Mouse (Mus musculus) gastrocnemius, postnatal 14 days (tissue): ENCODE measurements around the gene Rnf150. TPM values are rescaled to one million over a fixed set of nuclear protein-coding genes. Genes with fewer than 3 reads are reported as not detected.
A peak's percentile ranks its signal among the peaks of the same experiment; 100 is the strongest.
"Not testable (repeated sequence)": the region's sequence is repeated elsewhere in the genome, so short reads cannot be mapped to it uniquely, and the experiment has no call there.

Source experiments
- DNase-seq: peaks from one replicate; pipeline ENCODE4 v3.0.0; 2021; ENCODE audit warnings: mixed read lengths
- intact Hi-C: fragments of 180-260 bp; cut with DNase I; formaldehyde crosslinking; loops from one replicate; pipeline ENCODE4 v1.15.1; 2025; ENCODE audit warnings: low total_unique reads
- total RNA-seq, 2 experiments: library from RNA; stranded (reverse); gene quantifications; 2 replicates each; pipeline ENCODE4 v1.2.3; 2021

Gene Rnf150
- total RNA-seq, 2 experiments from 2014 or later, result 12.1 to 13.1 TPM

DNA sequence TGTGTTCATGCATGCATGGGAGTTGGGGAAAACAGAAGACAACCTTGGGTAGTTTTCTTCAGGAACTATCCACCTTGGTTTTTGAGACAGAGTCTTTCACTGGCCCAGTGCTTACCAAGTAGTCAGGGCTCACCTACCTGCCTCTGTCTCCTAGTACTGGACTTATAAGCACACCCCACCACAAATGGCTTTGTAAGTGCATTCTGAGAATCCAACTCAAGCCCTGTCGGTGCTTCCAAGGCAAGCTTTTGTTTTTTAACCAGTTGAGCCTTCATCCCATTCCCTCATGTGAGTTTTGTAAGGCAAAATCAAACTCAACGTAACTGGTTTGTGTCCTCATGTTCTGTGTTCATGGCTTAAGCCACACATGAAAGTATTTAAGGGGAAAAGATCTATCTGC is 196.9 kb downstream of the Rnf150 start:
- no peak for DNase-seq
- intact Hi-C loops, result no loop called here

DNA sequence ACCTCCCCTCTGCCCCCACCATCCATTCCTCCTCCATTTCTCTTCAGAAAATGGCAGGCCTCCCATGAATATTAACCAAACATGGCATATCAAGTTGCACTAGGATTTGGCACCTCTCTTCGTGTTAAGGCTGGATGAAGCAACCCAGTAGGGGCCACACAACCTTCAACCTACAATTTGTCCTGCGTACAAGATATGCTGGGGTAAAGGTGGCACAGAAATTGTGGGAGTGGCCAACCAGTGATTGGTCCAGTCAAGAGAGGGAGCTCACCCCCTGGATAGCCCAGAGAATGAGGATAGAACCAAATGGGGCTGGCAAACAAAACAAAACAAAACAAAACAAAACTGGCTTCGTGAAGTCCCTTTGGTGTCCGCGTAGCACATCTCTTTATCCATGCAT is 198.1 kb downstream of the Rnf150 start:
- intact Hi-C loops, result no loop called here
- DNase-seq, result no peak

DNA sequence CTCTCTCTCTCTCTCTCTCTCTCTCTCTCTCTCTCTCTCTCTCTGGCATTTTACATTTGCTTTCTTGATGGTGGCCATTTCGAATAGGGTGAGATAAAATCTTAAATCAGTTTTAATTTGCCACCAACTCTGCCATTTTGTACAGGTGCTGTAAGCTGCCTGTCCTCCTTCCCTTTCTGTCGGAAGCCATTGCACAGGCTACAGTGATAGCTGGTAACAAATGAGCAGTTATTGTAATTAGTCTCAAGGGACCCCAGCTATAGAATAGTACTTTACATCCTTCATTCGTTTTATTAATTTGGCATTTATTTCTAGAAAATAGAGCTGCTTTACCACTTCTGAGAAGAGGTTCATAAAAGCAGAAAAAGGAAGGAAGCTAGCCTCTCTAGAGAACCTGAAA is 198.7 kb downstream of the Rnf150 start:
- no peak for DNase-seq
- intact Hi-C loops, result no loop called here

DNA sequence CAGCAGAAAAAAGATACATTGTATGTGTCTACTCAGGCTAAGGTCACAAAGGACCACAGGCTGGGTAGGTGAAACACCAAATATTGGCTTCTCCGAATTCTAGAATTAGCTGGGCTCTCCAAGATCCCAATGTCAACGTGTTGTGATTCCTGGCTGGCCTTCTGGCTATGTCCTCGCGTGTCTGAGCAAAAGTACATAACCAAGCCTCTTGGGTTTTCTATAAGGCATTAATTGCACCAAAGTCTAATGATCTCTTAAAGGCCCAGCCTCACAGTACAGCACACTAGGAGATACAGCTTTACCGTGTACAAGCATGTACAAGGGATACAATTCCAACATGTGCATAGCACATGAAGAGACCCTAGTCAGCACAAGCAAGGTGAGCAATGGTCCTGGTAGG is 199.1 kb downstream of the Rnf150 start:
- intact Hi-C loops, result no loop called here

DNA sequence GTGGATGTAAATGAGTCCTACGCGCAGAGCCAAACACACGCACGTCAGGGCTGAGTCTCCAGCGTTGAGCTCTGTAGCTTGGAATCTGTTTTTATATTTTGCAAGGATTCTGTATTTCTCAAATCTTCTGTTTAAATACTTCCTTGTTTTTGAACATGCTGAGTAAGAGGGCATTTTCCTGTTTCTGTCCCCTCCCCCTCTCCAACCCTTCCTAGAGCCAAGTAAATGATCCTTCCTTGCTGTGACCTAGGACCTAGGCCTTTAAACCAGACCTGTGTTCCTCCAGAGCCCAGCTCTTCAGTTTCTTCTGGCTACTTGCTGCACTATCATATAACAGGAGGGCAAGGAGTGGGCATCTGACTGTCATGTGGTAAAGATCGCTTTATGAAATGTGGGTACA is 200.9 kb downstream of the Rnf150 start:
- no peak for DNase-seq
- intact Hi-C loops, result no loop called here

More for the DNA sequence above, 199.1 kb downstream of the Rnf150 start:
- DNase-seq, result no peak

DNA sequence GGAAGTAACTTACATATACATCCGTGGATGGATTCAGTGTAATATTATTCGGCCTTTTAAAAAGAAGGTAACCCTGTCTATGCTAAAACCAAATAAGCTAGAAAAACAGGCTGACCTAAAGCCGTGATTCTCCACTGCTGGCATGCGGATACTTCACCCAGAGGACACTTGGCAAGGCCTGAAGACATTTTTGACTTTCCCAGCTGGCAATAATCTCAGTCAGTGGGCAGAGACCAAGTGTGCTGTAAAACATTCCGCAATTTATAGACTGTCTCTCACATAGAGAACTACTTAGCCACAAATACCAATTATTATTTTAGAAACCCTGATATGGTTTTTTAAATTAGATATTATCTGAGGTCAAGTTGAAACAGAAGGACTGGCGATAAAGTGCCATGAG is 202.9 kb downstream of the Rnf150 start:
- no peak for DNase-seq
- intact Hi-C loops, result no loop called here

DNA sequence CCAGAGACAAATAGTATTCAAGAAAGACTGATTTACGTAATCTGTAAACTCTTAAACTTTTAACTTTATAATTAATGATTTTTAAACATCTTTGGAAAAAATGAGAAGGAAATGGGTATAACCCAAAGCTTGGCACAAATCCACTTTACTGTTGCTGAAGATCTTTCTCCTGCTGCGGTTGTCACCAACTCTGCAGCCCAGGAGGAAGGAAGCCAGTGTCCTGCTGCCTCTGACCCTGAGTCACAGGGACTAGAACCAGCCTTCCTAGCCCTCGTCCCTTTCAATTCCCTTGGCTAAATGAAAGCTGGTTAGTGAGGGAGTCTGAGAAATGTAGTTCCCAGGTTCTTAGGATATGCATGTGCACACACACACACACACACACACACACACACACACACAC is 203.7 kb downstream of the Rnf150 start:
- DNase-seq, result no peak
- intact Hi-C loops, result no loop called here

DNA sequence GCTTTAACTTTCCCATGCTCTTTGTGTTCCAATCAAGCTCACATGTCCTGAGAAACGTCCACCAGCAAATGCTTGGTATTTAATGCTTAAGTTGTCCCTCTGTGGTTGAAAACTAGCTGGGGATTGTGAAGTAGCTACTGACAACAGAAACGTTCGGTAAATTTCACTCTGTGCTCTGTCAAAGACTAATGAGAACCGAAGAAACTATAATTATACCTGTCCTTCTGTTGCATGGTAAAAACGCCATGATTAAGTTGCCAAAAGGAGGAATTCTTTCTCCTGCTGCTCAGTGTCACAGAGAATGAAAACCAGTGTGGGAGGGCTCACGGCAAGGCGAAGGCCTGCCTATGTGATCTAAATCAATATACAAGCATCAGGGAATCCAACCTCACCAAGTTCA is 204.8 kb downstream of the Rnf150 start:
- DNase-seq, result no peak
- intact Hi-C loops, result no loop called here

DNA sequence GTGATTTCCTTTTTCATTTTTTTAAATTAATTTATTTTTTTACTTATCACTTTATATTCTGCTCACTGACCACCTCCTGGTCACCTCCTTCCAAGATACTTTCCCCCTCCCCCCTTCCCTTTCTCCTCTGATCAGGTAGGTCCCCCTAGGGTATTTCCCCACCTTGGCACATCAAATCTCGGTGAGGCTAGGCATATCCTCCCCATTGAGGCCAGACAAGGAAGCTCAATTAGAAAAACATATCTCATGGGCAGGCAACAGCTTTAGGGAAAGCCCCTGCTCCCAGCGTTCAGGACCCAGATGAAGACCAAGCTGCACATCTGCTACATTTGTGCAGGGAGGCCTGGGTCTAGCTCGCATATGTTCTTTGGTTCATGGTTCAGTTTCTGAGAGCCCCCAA is 211.1 kb downstream of the Rnf150 start:
- intact Hi-C loops, result no loop called here
- DNase-seq, result no peak

DNA sequence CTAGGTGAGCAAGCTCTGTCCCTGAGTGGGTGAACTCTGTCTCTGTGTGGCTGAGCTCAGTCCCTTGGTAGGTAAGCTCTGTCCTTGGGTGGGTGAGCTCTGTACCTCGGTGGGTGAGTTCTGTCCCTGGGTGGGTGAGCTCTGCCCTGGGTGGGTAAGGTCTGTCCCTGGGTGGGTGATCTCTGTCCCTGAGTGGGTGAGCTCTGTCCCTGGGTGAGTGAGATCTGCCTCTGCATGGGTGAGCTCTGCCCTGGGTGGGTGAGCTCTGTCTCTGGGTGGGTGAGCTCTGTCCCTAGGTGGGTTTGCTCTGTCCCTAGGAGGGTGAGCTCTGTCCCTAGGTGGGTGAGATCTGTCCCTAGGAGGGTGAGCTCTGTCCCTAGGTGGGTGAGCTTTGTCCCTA is 213.5 kb downstream of the Rnf150 start:
- intact Hi-C loops, result no loop called here
- DNase-seq, result no peak

DNA sequence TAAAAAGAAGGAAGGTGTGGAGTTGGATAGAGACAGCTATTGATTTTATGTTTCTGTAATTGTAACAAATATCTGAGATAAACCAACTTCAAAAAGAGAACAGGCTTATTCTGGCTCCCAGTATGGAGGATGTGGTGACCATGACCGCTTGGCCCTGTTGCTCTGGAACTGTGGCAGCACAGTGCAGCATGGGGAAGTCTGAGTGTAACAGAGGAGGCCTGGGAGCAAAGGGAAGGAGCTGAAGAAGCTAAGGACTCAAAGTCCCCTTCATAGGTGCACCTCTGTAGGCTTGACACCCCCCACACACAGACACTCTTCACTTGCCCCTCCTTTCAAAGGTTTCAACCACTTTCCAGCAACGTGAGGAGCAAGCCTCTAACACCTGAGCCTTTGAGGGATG is 214.2 kb downstream of the Rnf150 start:
- intact Hi-C loops, result no loop called here
- DNase-seq, result no peak

DNA sequence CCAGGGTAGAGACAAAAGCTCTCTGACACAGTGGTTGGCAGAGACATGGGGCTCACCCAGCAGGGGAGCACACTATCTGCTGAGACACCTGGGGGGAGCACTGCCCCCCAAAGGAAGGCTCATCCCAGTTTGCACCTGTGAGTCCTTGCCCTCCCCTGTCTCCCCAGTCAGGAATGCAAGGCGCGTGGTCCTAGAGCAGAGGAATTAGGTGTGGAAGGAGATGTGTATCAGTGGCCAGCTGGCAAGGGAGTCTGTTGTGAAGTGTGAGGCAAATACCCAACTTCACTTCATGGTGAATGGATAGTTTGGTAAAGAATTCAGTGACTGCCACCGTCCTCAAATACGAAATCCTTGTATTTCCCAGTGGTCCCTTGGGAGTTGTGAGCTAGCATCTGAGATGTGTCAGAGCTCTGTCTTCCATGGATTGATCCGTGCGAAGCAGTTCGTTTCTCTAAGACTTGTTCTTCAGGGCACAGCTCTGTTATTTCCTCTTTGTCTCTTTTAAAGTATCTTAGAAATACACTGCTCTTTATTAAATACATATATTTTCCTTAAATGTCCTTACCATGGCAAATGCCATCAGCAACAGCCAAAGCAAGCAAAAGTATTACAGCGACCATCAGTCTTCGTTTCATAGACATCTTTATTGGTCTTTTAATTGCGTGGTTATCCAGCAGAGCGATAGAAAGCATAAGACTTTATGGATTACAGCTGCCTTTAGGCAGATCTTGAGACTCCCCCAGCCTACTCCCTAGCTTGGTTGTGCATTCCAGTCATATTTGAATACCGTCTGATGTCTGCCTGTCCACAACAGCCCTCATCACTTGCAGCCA is 215.8 kb downstream of the Rnf150 start:
- intact Hi-C loops, result no loop called here
- DNase-seq, result no peak

DNA sequence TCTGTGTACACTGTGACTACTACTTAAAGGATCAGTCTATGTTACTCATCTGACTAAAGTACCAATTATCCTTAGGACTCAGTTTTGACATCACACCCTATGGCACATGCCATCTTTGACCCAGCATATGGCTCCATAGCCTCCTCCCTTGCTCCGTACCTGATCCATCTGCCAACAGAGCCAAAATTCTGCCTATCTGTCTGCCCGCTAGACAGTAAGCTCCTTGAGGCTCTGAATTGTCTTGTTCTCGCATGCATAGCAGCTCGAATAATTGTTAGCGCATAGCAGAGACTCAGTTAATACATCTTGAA is 216.3 kb downstream of the Rnf150 start:
- no peak for DNase-seq
- intact Hi-C loops, result no loop called here

DNA sequence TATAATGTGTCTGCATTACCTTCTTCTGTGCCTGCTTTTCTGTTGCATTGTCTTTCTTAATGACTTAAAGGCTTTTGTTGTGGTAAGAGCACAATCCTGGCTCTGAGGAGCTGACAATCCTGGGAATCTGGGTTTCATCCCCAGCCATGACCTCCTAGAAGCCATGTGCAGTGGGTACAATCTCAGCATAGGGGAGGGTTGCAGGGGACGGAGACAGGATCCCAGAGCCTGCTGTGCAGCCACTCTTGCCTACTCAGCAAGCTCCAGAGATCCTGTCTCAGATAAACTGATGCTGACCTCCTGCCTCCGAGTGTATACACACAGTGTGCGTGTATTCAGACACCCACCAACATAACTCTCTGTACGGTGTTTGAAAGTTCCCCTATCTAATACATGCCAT is 218.1 kb downstream of the Rnf150 start:
- no peak for DNase-seq
- intact Hi-C loops, result no loop called here

DNA sequence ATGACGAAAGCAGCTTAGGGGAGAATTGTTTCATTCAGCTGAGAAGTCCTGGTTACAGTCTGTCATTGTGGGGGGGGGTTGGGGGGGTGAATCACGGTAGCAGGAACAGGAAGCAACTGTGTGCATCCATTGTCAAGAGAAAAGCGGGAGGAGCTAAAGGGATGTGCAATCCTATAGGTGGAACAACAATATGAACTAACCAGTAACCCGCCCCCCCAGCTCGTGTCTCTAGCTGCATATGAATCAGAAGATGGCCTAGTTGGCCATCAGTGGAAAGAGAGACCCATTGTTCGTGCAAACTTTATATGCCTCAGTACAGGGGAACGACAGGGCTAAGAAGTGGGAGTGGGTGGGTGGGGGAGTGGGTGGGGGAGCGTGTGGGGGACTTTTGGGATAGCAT is 218.7 kb downstream of the Rnf150 start:
- intact Hi-C loops, DNase-seq: not testable (repeated sequence)

DNA sequence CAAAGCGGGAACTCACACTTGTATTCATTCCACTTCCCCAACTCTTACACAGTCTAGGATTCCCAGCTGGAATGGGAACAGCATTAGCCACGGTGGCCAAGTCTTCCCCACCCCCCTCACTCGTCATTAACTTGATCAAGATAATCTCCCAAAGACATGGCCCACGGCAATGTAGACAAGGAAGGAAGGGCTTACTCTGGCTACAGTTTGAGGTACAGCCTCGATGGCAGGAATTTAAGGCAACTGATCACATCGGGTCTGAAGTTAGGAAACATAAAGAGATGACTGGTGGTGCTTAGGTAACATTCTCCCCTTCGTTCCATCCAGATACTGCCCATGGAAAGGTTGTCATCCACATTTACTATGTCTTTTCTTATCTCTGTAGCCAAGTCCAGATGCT is 219.1 kb downstream of the Rnf150 start:
- no peak for DNase-seq
- intact Hi-C loops, result no loop called here

DNA sequence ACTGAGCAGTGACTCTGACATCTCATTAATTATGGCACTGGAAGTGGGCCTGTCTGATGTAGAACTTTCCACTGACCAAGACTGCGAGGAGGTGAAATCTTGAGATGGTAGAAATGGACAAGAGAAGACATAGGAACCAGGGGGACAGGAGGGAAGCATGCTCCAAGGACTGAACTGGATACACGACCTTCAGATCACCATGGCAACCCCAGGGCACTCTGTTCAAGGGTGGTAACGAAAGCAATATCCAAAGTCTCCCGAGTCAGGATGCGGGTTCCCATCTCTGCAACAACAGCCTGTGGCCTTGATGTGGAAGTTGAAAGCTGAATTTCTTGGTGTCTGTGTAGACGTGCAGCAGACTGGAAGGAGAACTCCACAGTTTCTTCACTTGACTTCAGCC is 220.3 kb downstream of the Rnf150 start:
- intact Hi-C loops, result no loop called here
- DNase-seq, result no peak

DNA sequence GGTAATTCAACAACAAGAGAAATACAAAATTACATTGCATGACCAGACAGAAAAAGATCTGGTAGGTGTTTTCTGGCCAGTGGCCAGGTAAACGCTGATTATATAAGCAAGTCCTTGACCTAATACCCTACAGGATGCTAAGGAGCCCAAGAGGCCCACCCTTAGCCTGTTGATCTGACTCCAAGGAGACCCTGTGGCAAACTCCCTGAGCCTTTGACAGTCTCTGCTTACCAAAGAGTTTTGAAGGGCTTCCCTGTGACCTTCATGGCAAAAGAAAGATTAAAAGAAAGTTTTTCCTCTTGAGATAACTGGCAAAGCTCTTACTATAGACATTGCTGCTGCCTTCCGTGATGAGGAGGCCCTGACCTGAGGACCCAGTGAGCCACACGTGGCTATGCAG is 222.4 kb downstream of the Rnf150 start:
- intact Hi-C loops, result no loop called here
- DNase-seq, result no peak

DNA sequence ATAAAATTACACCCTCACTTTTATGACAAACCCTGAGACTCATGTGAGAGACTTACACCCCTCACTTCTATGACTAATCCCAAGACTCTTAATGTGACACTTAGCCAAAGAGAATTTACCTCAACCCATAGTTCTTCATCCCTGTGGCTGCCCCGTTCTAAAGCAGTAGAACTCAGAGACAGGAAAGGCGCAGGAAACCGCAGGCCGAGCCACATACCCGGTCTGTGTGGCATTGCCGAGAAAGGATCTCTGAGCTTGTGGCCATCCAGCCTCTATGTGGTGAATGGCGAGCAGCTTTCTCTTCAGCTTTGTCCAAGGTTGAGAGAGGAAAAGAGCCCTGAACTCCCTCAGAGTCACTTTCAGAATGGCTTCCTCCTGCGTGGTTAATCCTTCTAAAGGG is 223.5 kb downstream of the Rnf150 start:
- intact Hi-C loops, result no loop called here
- DNase-seq, result no peak

DNA sequence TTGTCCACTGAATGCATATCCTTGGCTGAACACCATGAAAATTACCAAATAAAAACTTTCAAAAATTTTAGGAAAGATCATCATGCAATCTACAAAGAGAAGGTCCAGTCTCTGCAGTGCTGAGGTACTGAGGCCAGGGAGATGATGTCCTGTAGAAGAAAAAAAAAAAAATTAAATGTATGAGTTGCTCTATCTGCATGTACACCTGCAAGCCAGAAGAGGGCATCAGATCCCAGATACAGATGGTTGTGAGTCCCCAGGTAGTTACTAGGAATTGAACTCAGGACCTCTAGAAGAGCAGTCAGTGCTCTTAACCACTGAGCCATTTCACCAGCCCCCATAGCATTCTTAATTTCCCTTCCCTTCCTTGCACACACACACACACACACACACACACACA is 224.4 kb downstream of the Rnf150 start:
- intact Hi-C loops, result no loop called here

DNA sequence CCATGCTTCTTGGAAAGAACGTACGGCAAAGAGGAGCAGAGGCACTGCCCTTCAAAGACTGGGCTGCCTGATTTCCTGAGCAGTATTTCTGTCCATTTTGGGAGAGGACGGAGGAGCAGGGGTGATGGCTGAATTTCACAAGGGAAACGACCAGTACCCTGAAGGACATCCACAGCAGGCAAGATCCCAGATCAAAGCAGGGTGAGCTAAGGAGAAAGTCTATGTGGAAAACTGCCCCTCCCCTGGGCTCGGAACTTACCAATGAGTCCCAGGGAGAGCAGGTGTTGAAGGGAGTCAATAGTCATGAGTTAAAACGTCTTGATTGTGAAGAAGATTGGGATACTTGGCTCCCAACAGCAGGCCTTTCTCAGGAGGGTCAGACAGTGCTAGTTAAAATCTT is 225.0 kb downstream of the Rnf150 start:
- intact Hi-C loops, result no loop called here
- DNase-seq, result no peak

More for the DNA sequence above, 224.4 kb downstream of the Rnf150 start:
- no peak for DNase-seq

DNA sequence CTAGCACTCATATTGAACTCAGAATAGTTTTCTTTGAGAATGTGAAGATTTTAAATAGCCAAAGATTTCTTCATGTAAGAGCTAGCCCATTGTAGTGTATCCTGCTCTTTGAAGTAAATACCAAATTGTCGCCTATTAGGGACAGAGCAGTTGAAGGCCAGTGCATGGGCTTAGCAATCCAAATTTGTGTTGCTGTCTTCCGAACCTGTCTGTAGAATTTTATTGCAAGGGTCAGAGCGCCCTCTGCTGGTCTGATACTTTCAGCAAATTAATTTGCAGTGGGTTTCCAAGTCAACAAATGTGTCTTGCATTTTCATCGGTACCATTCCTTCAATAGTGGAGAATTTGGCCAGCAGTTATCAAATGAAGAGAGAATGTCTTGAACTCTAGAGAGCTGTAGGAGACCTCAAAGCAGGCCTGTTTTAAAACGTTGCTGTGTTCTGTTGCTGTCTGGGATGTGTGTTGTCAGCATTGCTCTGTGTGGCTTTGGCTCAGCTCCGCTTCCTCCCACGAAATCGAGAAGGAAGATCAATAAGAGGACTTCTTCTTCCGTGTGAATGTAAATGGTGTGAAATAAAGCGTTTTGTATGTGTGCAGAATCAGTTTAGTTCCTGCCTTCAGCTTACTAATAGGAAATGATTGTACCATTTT is 226.3 kb downstream of the Rnf150 start:
- intact Hi-C loops, result no loop called here
- peak; percentile 77 for DNase-seq
